Mouse (Mus musculus) stomach, postnatal 0 days (tissue): ENCODE results near the gene Reg4. TPM values are rescaled to one million over a fixed set of nuclear protein-coding genes. Genes with fewer than 3 reads are reported as not detected.

Experiments
- ATAC-seq: fragments of 200-750 bp; cut with Nextera tagmentation; 2 replicates; pipeline ENCODE4 v1.8.0; 2017; ENCODE audit not compliant: low FRiP score, low TSS enrichment
- DNase-seq: peaks from one replicate; pipeline ENCODE4 v3.0.0-alpha.2; 2016; ENCODE audit warnings: low spot score
- H3K27ac ChIP-seq: fragments of 300-500 bp; sonication (generic); replicated peaks from 2 replicates; pipeline ENCODE4 v1.5.1; 2014; ENCODE audit warnings: mild to moderate bottlenecking, control low read depth
- H3K27me3 ChIP-seq: fragments of 300-500 bp; sonication (generic); 2 replicates; pipeline ENCODE4 v1.6.1; 2014; ENCODE audit warnings: low read length; ENCODE audit not compliant: control insufficient read depth, insufficient read depth
- H3K36me3 ChIP-seq: fragments of 300-500 bp; sonication (generic); 2 replicates; pipeline ENCODE4 v1.6.1; 2014; ENCODE audit warnings: low read length, mixed read lengths; ENCODE audit not compliant: control insufficient read depth, insufficient read depth
- H3K4me1 ChIP-seq: fragments of 300-500 bp; sonication (generic); replicated peaks from 2 replicates; pipeline ENCODE4 v1.6.1; 2014; ENCODE audit warnings: antibody characterized with exemption; ENCODE audit not compliant: control insufficient read depth, insufficient read depth
- H3K4me2 ChIP-seq: fragments of 300-500 bp; sonication (generic); replicated peaks from 2 replicates; pipeline ENCODE4 v1.6.1; 2014; ENCODE audit warnings: low read depth, mild to moderate bottlenecking, control low read depth, moderate library complexity
- H3K4me3 ChIP-seq: fragments of 300-500 bp; sonication (generic); 2 replicates; pipeline ENCODE4 v1.5.1; 2014; ENCODE audit warnings: low read depth, low read length, control low read depth
- H3K9ac ChIP-seq: fragments of 300-500 bp; sonication (generic); 2 replicates; pipeline ENCODE4 v1.6.1; 2014; ENCODE audit warnings: mild to moderate bottlenecking, low read length, control low read depth, mixed read lengths
- H3K9me3 ChIP-seq: fragments of 300-500 bp; sonication (generic); 2 replicates; pipeline ENCODE4 v1.6.1; 2016; ENCODE audit warnings: low read length; ENCODE audit not compliant: control insufficient read depth
- CTCF ChIP-seq: IDR thresholded peaks from 2 replicates; pipeline ENCODE4 v1.5.1; 2016; ENCODE audit warnings: antibody characterized with exemption, low read depth, mild to moderate bottlenecking, moderate library complexity
- EP300 ChIP-seq: optimal IDR thresholded peaks from 2 replicates; pipeline ENCODE3; 2016; ENCODE audit warnings: antibody characterized with exemption
- WGBS: fragments of 180-500 bp; shearing (Covaris S2); extraction: QIAGEN DNeasy Blood & Tissue Kit; methylation state at CpG from one replicate; pipeline ENCODE4 v1.1.7; 2014; 5-methylcytosine and 5-hydroxymethylcytosine counted together
- polyA plus RNA-seq: library from polyadenylated mRNA; unstranded; fragments of >200 nt; fragmentation: Nextera tagmentation; extraction: Ambion mirVana; gene quantifications from 2 replicates; pipeline ENCODE4 v1.2.1, GENCODE M21; 2015

The Reg4 gene
- polyA plus RNA-seq, 1 experiment from 2014 or later: not detected

GRCm38 (mm10) chr3:98254059-98254458 is 32.1 kb downstream of the Reg4 start:
- no peaks in the 10 kb centered on the region for H3K9me3 ChIP-seq
- WGBS: 93% methylated on average over 2 of the region's 3 CpGs
- H3K27me3 ChIP-seq: no peaks in the 10 kb centered on the region
- peak; percentile 62 for ATAC-seq
- no peak overlapping the region for H3K4me2 ChIP-seq
- no peak overlapping the region for H3K4me3 ChIP-seq
- TF ChIP-seq CTCF (no peak), EP300 (no peak)
- H3K4me1 ChIP-seq: no peaks in the 10 kb centered on the region
- peak overlapping the region; percentile 30; the same call in 1 of the 2 replicates for H3K27ac ChIP-seq
- H3K9ac ChIP-seq: no peak overlapping the region
- DNase-seq: no peak
- H3K36me3 ChIP-seq: no peaks in the 10 kb centered on the region

- 0 out of 2 replicates have a peak, but pooled peaks have one; percentile 36 for ATAC-seq
- WGBS: 73% methylated on average over 8 of the region's 8 CpGs
- peak overlapping the region; percentile 70; the same call in 1 of the 2 replicates for H3K27ac ChIP-seq
Measured at GRCm38 (mm10) chr3:98254656-98255583, 33.0 kb downstream of the Reg4 start.

GRCm38 (mm10) chr3:98258723-98259122 is 36.8 kb downstream of the Reg4 start:
- DNase-seq: no peak
- no peaks in the 10 kb centered on the region for H3K36me3 ChIP-seq
- no peak overlapping the region for H3K4me3 ChIP-seq
- H3K9me3 ChIP-seq: no peaks in the 10 kb centered on the region
- TF ChIP-seq EP300 (no peak), CTCF (no peak)
- 81% methylated on average over 4 of the region's 4 CpGs for WGBS
- H3K27me3 ChIP-seq: no peaks in the 10 kb centered on the region
- H3K4me2 ChIP-seq: no peak overlapping the region
- H3K4me1 ChIP-seq: peaks cover 7% of the 10 kb centered on the region; the same call in 1 of the 2 replicates
- no peak for ATAC-seq
- H3K9ac ChIP-seq: no peak overlapping the region
- peak overlapping the region; percentile 86 for H3K27ac ChIP-seq

More at GRCm38 (mm10) chr3:98254656-98255583, 33.0 kb downstream of the Reg4 start:
- Histone ChIP-seq H3K36me3 (no peaks in the 10 kb centered on the region), H3K27me3 (no peaks in the 10 kb centered on the region), H3K4me1 (peaks cover 6% of the 10 kb centered on the region; the same call in 1 of the 2 replicates), H3K4me2 (no peak overlapping the region), H3K4me3 (no peak overlapping the region), H3K9ac (no peak overlapping the region), H3K9me3 (no peaks in the 10 kb centered on the region)
- TF ChIP-seq EP300 (no peak), CTCF (peak; percentile 30)
- DNase-seq: no peak

- no peak overlapping the region; the same call in 1 of the 2 replicates for H3K9ac ChIP-seq
- H3K27me3 ChIP-seq: no peaks in the 10 kb centered on the region
- H3K36me3 ChIP-seq: no peaks in the 10 kb centered on the region
- TF ChIP-seq EP300 (no peak), CTCF (no peak)
- DNase-seq: no peak
- 55% methylated on average over 5 of the region's 5 CpGs for WGBS
- H3K4me2 ChIP-seq: no peak overlapping the region
- no peaks in the 10 kb centered on the region for H3K9me3 ChIP-seq
- peak overlapping the region; percentile 86 for H3K27ac ChIP-seq
- H3K4me1 ChIP-seq: peaks cover 7% of the 10 kb centered on the region; the same call in 1 of the 2 replicates
- peak; percentile 30; the same call in 1 of the 2 replicates for ATAC-seq
- H3K4me3 ChIP-seq: no peak overlapping the region
Measured at GRCm38 (mm10) chr3:98259271-98259751, 37.4 kb downstream of the Reg4 start.

- DNase-seq (no peak), ATAC-seq (no peak)
- Histone ChIP-seq H3K36me3 (no peaks in the 10 kb centered on the region), H3K4me1 (peaks cover 7% of the 10 kb centered on the region), H3K27me3 (no peaks in the 10 kb centered on the region), H3K9ac (no peak overlapping the region), H3K9me3 (no peaks in the 10 kb centered on the region), H3K4me2 (no peak overlapping the region), H3K4me3 (no peak overlapping the region), H3K27ac (no peak overlapping the region)
- no peak for TF ChIP-seq EP300
- no peak for TF ChIP-seq CTCF
- WGBS: 55% methylated on average over 3 of the region's 3 CpGs
Measured at GRCm38 (mm10) chr3:98260534-98260933, 38.6 kb downstream of the Reg4 start.
